Mouse (Mus musculus): ENCODE measurements around the gene Cdkn2d.
"Not testable (repeated sequence)": the region's sequence is repeated elsewhere in the genome, so short reads cannot be mapped to it uniquely, and the experiment has no call there.

The Cdkn2d gene

GRCm38 (mm10) chr9:21291022-21291787 lies at the start of gene Cdkn2d:
TSS of gene Cdkn2d (minus strand) at chr9:21291407.
- peak; percentile 100 for DNase-seq (ENCODE audit: low read depth, low spot score)

GRCm38 (mm10) chr9:21340411-21340810 lies 49.2 kb upstream of the Cdkn2d start:
- no peak for DNase-seq (ENCODE audit: low read depth, low spot score)

- DNase-seq (ENCODE audit: low read depth, low spot score), result peak; percentile 90
Observed at GRCm38 (mm10) chr9:21337652-21338051, 46.4 kb upstream of the Cdkn2d start.

- no peak for DNase-seq (ENCODE audit: low read depth, low spot score)
Observed at GRCm38 (mm10) chr9:21336491-21336890, 45.3 kb upstream of the Cdkn2d start.

- DNase-seq (ENCODE audit: low read depth, low spot score), result no peak
Observed at GRCm38 (mm10) chr9:21335391-21335790, 44.2 kb upstream of the Cdkn2d start.

- DNase-seq (ENCODE audit: low read depth, low spot score), result no peak
Observed at GRCm38 (mm10) chr9:21334747-21335146, 43.5 kb upstream of the Cdkn2d start.

GRCm38 (mm10) chr9:21333523-21333922 lies 42.3 kb upstream of the Cdkn2d start:
- no peak for DNase-seq (ENCODE audit: low read depth, low spot score)

- DNase-seq (ENCODE audit: low read depth, low spot score), result no peak
Observed at GRCm38 (mm10) chr9:21332161-21333061, 41.2 kb upstream of the Cdkn2d start.

- no peak for DNase-seq (ENCODE audit: low read depth, low spot score)
Observed at GRCm38 (mm10) chr9:21331365-21332140, 40.3 kb upstream of the Cdkn2d start.

GRCm38 (mm10) chr9:21329699-21330289 lies 38.6 kb upstream of the Cdkn2d start:
- DNase-seq (ENCODE audit: low read depth, low spot score), result no peak

GRCm38 (mm10) chr9:21329041-21329440 lies 37.8 kb upstream of the Cdkn2d start:
- DNase-seq (ENCODE audit: low read depth, low spot score), result peak; percentile 67

GRCm38 (mm10) chr9:21328041-21328440 lies 36.8 kb upstream of the Cdkn2d start:
- no peak for DNase-seq (ENCODE audit: low read depth, low spot score)

- no peak for DNase-seq (ENCODE audit: low read depth, low spot score)
Observed at GRCm38 (mm10) chr9:21327569-21327968, 36.4 kb upstream of the Cdkn2d start.

- DNase-seq (ENCODE audit: low read depth, low spot score), result no peak
Observed at GRCm38 (mm10) chr9:21324269-21324668, 33.1 kb upstream of the Cdkn2d start.

GRCm38 (mm10) chr9:21322917-21323297 lies 31.7 kb upstream of the Cdkn2d start:
- DNase-seq (ENCODE audit: low read depth, low spot score), result not testable (repeated sequence)

GRCm38 (mm10) chr9:21322211-21322916 lies 31.2 kb upstream of the Cdkn2d start:
- DNase-seq (ENCODE audit: low read depth, low spot score), result no peak

- DNase-seq (ENCODE audit: low read depth, low spot score), result no peak
Observed at GRCm38 (mm10) chr9:21321513-21321835, 30.3 kb upstream of the Cdkn2d start.

- DNase-seq (ENCODE audit: low read depth, low spot score), result peak; percentile 57
Observed at GRCm38 (mm10) chr9:21320619-21321512, 29.7 kb upstream of the Cdkn2d start, which contains the start of gene Slc44a2. TSS of gene Slc44a2 (plus strand) at chr9:21320698.

GRCm38 (mm10) chr9:21320280-21320618 lies 29.0 kb upstream of the Cdkn2d start:
- DNase-seq (ENCODE audit: low read depth, low spot score), result no peak

- no peak for DNase-seq (ENCODE audit: low read depth, low spot score)
Observed at GRCm38 (mm10) chr9:21319503-21319902, 28.3 kb upstream of the Cdkn2d start.
